Mouse (Mus musculus) brain, adult 2 months (tissue): Measurements from ENCODE around the gene Tnr.

ENCODE experiments used
- DNase-seq: peaks from one replicate; pipeline ENCODE4 v3.0.0; 2011; ENCODE audit warnings: low read depth, low spot score

Gene Tnr

GRCm38 (mm10) chr1:159565129-159565528, 41.6 kb downstream of the Tnr start:
- peak; percentile 64 for DNase-seq

GRCm38 (mm10) chr1:159566046-159566445, 42.5 kb downstream of the Tnr start:
- no peak for DNase-seq

DNA sequence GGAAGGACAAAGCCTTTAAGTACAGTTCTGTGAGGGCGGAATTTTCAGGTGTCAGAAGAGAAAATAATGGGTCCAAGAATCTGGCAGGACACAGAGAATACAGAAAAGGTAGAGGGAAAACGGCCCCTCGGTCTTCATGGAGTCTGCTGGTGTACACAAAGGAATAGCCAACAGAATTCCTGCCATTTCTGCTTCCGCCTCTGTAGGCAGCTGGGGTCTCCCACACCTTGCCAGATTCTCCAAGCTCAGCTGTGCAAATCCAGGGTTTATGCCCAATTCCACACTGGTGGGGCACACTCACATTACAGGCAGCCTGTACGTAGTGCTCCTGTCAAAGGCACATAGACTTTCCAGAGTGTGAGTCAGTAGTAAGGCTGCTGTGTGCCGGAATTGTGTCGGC, 43.6 kb downstream of the Tnr start:
- no peak for DNase-seq

DNA sequence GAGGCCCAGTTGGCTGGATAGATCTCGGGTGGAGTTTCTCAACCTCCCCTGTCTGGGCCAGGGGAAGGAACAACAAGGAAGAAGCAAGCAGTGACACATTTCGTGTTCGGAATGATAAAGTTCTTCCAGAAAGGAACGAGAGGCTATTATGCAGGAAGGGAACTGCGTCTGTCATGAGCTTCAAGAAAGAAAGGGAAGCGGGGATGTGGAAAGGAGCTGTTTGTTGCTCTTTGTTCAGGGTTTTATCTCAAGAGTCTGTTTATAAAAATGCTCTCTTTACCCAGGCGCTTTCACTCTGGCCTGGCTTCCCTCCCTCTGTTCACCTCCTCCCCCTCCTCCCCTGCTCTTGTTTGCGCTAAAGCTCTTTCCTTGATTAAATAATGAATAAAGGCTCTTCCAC, 46.7 kb downstream of the Tnr start:
- no peak for DNase-seq

DNA sequence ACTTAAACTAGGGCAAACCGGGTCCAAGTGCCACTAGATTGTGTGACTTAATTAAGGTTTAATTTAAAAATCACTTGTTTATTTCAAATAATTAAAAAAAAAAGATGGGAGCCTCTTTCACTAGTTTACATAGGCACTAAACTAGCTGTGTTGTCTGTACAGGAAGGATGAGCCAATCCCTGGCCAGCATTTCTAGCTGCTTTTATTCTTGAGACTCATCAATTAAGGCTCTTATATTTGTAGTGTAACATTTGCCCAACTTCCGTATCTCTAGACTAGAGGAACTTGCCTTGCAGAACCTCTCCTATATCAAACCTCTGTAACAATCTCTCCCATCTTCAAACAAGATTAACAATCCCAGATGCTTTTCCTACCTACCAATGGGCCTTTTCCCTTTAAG, 47.3 kb downstream of the Tnr start:
- no peak for DNase-seq

- no peak for DNase-seq
Measured at GRCm38 (mm10) chr1:159571951-159572350, 48.4 kb downstream of the Tnr start.

- DNase-seq = no peak
Measured at GRCm38 (mm10) chr1:159573116-159573515, 49.5 kb downstream of the Tnr start.

DNA sequence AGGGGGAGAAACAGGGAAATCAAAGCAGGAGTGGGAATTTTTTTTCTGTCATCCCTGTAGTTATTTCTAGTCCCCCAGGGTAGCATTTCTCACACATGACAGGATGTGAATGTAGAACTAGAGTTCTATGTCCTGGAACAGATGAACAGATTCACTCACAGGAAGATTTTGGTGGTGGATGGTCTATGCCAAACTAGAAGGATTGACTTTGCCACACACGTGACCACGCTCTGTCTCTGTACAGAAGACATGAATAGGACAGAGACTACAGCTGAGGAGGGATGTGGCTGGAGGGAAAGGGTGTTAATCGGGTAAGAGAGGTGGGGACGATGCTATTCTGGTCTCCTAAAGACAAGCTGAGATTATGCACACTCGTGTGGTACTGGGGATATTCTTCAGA, 51.1 kb downstream of the Tnr start:
- DNase-seq = no peak

- DNase-seq = no peak
Measured at GRCm38 (mm10) chr1:159576246-159576645, 52.7 kb downstream of the Tnr start.

DNA sequence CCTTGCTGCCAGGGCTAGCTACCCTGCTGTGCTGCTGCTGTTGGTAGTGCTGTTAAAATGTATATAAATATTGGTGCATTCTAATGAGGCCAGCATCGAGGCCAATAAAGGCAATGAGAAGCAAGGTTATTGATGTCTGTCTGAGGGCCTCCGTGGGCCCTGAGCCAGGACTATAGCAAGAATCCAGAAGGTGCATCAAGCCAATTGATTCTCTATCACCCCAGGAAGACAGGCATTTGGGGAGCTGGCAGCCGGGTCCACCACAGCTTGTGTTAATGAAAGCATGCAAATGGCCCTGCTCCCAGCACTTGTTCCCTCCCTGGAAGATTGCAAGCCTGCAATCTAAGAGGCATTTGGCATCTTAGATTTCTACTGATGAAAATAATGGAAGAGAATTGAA, 54.8 kb downstream of the Tnr start:
- DNase-seq = no peak

DNA sequence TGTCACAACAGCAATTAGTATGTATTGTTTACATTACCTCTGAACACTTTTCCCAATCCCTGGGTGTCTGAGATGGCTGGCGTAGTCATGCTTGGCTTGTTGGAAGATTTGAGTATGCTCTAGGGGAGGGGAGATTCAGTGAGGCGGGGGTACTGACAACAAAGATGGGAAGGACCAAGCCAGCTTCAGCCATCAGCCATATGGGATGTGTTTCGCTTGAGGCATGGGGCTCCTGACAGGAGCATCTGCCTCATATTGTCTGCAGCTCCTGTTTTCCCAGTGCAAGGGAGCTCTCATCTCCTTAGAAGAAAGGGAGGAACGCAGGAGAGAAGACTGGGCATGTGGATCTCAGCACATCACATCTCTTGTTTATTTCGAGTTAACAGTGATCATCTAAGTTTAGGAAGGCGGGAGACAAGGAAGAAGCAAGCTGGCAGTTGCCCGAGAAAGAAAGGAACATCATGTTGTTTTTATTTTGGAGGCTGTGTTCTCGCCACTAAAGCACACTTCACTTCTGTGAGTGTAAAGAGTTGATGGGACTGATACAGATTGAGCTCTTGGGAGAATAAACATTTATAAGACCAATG, 56.9 kb downstream of the Tnr start:
- peak; percentile 54 for DNase-seq

DNA sequence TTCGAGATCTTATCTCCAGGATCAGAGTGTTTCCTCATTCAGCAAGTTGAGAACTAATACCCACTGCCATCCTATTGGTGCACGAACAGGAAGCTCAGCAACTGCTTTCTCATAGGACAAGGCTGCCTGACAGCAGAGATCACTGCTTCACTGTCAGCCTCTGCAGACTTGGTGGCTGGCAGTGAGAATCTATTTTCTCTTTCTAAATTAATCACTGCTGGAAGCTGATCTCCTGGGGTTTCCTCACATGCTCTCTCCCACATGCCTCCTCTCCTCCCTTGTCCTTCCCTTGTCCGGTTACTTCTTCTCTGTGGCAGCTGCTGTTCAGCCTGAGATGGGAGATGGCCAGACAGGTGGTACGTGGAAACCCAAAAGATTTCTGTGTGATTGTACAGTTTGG, 60.3 kb downstream of the Tnr start:
- peak; percentile 55 for DNase-seq

DNA sequence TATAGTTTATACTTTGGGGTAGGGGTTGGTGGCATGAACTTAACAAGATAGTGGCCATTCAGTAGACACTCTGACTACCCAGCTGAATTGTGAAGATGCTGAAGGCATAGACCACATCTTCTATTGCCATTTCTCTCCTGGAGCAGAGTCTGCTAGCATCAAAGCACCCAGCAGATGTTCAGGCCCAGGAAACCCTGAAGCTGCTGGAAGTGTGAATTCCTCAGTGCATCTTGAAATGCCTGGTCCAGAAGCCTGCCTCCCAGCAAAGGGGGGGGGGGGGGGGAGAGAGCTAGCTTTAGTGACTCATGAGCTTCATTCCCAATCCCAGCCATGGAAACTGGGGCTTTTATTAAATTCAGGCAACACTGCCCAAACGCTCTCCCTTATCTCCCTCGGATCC, 65.2 kb downstream of the Tnr start:
- peak; percentile 76 for DNase-seq

DNA sequence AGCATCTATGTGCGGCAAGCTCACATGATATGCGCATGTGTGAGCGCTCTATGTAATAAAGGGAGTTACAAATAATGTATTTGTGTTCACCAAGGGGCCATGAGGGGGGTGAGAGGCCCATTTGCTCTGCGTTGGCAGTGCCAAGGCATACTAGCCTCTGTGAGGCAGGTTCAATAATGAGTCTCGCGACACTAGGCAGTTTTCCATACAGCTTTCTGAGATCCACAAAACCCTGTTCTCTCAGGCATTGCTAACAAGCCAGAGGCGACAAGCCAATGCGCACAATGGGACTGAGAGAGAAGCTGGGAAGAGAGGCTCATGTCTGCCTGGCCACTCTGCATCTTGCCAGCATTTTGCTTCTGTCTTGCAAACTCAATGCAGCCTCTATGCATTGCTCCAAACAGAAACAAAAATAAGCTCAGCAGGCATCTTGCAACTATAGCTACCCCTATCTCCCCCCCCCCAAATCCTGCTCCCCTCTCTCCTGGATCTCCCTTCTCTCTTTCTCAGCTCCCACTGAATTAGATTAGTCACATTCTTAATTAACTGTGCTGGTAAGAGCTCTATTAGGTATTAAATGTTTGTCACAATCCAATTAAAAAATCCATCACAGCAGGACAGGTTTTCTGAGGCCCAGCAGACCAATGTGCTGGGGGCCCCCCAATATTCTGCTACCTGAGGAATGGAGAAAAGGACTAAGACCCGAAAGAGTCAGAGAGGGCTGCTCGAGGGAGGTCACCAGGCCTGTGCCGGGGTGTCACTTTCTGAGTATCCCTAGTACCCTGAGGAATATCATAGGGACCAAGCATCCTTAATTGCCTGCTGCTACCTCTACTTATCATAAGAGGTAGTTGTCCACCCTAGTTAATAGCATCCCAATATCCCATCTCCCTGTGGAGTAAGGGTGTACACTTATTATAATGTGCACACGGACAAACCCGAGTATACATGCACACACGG, 70.8 kb downstream of the Tnr start:
- DNase-seq = peak; percentile 61

DNA sequence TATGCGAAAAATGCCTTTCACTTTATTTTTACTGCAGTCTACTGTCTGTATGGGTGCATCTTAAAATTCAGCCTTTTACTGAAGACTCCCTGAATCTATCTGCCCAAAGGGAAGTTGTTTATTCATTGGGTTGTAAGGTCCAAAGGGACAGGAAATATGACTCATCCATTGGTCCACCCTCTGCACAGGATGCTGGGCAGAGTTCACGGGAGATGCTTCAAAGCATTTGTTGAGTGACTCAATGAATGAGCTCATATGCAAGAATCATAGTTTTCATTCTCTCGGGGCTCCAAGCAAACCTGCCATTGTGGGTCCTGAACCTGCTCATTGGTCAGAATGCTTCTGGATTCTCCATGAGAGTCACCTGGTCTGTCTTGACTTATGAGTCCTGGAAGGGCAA, 72.2 kb downstream of the Tnr start:
- DNase-seq = no peak

DNA sequence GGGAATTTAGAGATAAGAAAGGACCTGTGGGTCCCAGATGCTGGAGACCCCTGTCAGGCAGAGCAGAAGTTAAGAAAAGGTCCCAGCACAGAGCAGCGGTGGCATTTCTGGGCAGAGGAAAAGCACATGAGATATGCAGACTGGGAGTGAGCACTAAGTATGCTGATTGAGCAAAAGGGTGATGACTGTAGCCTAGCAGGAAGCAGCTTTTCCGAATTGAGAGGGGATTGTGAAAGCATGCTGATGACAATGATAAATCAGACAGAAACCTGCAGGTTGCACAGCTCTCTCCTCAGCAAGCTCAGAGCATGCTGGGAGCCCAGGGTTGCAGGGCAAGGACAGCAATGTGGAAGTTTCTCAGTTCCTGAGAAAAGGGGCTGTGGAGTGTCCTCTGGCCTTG, 73.1 kb downstream of the Tnr start:
- no peak for DNase-seq

GRCm38 (mm10) chr1:159613561-159613960, 90.0 kb downstream of the Tnr start:
- DNase-seq = no peak

DNA sequence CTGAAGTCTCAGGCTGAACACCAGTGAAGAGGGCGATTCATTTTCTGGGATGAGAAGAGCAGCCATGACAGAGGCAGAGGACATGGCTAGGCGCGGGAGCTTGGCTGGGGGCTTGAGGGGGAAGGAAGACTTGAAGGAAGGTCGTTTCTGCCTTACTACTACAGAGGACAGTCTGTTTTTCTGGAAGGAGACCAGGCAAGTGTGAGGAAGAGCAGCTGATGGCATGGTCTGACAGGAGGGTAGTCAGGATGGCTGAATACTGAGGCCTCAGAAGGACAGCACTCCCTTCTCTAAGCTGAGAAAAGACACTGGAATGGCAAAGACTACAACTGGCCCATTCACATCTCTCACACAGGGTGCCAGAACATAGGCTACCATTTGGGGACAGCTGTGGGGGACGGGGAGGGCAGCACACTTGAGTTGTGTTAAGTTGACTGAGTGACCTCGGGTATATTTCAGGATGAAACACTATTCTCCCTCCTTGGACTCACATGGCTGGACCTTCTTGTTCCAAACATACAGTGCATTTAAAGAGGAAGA, 90.6 kb downstream of the Tnr start:
- DNase-seq = peak; percentile 36

GRCm38 (mm10) chr1:159614644-159615431, 91.3 kb downstream of the Tnr start:
- peak; percentile 81 for DNase-seq

DNA sequence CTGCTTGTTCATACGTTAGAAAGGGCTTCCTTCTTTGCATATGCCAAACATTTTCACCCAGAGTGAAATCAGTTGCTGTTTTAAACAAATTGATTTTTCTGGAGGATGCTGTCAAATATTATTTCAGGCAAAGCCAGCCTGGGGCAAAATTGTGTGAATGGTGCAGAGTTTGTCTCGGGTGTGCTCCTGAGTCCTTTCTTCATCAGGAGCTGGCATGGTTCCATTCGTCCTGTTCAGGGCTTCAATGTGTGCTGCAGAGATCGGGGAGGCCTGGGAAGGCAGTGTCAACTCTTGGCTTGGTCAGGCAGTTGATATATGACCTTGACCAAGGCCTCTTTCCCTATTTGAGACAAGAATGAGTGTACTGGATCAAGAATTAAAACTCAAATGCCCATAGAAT, 92.1 kb downstream of the Tnr start:
- DNase-seq = peak; percentile 48

DNA sequence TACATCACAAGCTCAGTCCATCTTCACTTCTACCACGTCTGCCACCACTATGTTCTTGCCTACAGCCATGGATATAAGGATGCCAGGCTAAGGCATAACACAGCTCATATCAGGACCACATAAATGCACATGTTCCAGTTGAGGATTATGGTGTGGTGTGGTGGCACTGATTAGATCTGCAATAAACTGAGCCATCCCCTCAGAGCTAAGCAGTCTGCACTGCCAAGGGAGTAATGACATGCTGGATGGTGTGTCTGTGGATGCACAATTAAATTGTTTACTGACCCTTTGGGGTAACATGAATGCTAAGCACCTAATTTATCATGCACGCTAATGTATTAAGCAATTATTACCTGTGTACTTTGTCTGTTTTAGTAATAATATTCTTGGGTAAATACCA, 95.6 kb downstream of the Tnr start:
- no peak for DNase-seq

DNA sequence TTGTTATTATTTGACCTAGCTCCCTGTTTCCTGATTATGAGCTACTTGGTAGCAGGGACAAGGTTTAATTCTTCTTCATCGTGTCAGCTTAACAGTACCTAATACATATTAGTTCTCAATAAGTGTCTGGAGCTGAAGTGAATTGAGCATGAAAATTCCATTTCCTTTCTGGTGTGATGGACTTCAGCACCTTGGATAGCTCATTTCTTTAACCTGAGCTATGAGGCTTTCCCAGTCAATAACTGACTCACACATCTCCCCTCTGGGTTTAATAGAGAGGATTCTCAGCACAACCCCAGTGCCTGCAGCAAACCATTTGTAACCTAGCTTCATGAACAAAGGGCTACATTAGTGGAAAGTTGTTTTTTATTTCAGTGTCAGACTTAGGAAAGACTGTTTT, 97.8 kb downstream of the Tnr start:
- no peak for DNase-seq
